Mouse (Mus musculus) intestine, embryonic 16.5 days (tissue): ENCODE data around the gene Camk1. TPM values are rescaled to one million over a fixed set of nuclear protein-coding genes. Genes with fewer than 3 reads are reported as not detected.

Source experiments
- ATAC-seq: fragments of 200-750 bp; cut with Nextera tagmentation; 2 replicates; pipeline ENCODE4 v1.8.0; 2017; ENCODE audit warnings: moderate TSS enrichment, moderate library complexity
- H3K27ac ChIP-seq: fragments of 300-500 bp; sonication (generic); 2 replicates; pipeline ENCODE4 v1.5.1; 2014; ENCODE audit warnings: mild to moderate bottlenecking, low read length
- H3K27me3 ChIP-seq: fragments of 300-500 bp; sonication (generic); replicated peaks from 2 replicates; pipeline ENCODE4 v1.6.1; 2014; ENCODE audit warnings: low read length, control low read depth, mixed read lengths; ENCODE audit not compliant: control insufficient read depth, insufficient read depth
- H3K36me3 ChIP-seq: fragments of 300-500 bp; sonication (generic); 2 replicates; pipeline ENCODE4 v1.6.1; 2014; ENCODE audit warnings: low read length, control low read depth; ENCODE audit not compliant: control insufficient read depth, insufficient read depth
- H3K4me1 ChIP-seq: fragments of 300-500 bp; sonication (generic); 2 replicates; pipeline ENCODE4 v1.6.1; 2014; ENCODE audit warnings: low read length, control low read depth, mixed read lengths; ENCODE audit not compliant: control insufficient read depth, insufficient read depth
- H3K4me2 ChIP-seq: fragments of 300-500 bp; sonication (generic); 2 replicates; pipeline ENCODE4 v1.6.1; 2014; ENCODE audit warnings: low read depth, low read length, control low read depth
- H3K4me3 ChIP-seq: fragments of 300-500 bp; sonication (generic); 2 replicates; pipeline ENCODE4 v1.5.1; 2014; ENCODE audit warnings: mild to moderate bottlenecking, low read length
- H3K9ac ChIP-seq: fragments of 300-500 bp; sonication (generic); 2 replicates; pipeline ENCODE4 v1.6.1; 2014; ENCODE audit warnings: low read depth, low read length
- H3K9me3 ChIP-seq: fragments of 300-500 bp; sonication (generic); 2 replicates; pipeline ENCODE4 v1.6.1; 2016; ENCODE audit warnings: low read length, control low read depth; ENCODE audit not compliant: control insufficient read depth
- WGBS: fragments of 180-500 bp; shearing (Covaris S2); extraction: QIAGEN DNeasy Blood & Tissue Kit; methylation state at CpG from one replicate; pipeline ENCODE4 v1.1.7; 2014; 5-methylcytosine and 5-hydroxymethylcytosine counted together
- polyA plus RNA-seq: library from polyadenylated mRNA; unstranded; fragments of >200 nt; fragmentation: Nextera tagmentation; extraction: Ambion mirVana; gene quantifications from 2 replicates; pipeline ENCODE4 v1.2.1, GENCODE M21; 2015

Camk1 gene
- polyA plus RNA-seq, 1 experiment from 2014 or later: 66.8 TPM

GRCm38 (mm10) chr6:113364518-113365135, 20.8 kb upstream of the Camk1 start:
- Histone ChIP-seq H3K27me3 (no peaks in the 10 kb centered on the region), H3K9ac (no peak overlapping the region), H3K9me3 (no peaks in the 10 kb centered on the region), H3K4me2 (no peak overlapping the region), H3K36me3 (peaks cover 11% of the 10 kb centered on the region), H3K4me3 (no peak overlapping the region), H3K4me1 (no peaks in the 10 kb centered on the region), H3K27ac (no peak overlapping the region)
- 63% methylated on average over 8 of the region's 8 CpGs for WGBS
- ATAC-seq: no peak

DNA sequence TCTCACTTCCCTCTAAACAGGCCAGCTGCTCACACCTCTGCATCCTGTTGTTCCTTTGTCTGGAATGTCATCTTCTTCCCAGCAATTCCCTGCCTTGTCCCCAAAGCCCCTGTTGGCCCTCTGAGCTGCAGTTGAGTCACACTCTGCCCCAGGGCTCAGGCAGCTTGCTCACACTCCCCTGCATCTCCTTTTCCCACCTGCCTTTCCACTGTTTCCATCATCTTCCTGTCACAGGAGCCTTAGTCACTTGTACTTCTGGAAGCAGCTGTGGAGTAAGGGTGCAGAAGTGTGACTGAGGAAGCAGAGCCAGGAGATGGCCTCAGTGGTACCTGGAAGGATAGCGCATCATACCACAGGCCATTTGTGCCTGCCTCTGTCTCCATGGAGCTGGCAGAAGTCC, 18.5 kb upstream of the Camk1 start:
- Histone ChIP-seq H3K27ac (no peak overlapping the region), H3K36me3 (peaks cover 7% of the 10 kb centered on the region; the same call in 1 of the 2 replicates), H3K4me3 (no peak overlapping the region), H3K9me3 (no peaks in the 10 kb centered on the region), H3K9ac (no peak overlapping the region), H3K4me2 (no peak overlapping the region), H3K4me1 (no peaks in the 10 kb centered on the region), H3K27me3 (no peaks in the 10 kb centered on the region)
- no peak for ATAC-seq
- 93% methylated on average over 1 of the region's 1 CpGs for WGBS

DNA sequence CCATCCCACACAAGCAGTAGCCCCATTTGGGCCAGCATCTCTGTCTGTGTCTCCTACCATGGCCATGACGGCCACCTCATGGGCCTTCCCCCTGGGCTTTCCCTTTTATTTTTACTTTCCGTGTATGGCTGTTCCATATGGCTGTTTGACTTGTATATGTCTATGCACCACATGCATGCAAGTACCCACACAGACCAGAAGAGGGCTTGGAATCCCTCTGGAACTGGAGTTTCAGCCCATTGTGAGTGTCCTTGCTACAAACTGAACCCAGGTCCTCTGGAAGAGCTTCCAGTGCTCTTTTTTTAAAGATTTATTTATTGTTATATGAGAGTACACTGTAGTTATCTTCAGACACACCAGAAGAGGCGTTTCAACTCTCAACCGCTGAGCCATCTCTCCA, 17.7 kb upstream of the Camk1 start:
- Histone ChIP-seq H3K36me3 (peaks cover 2% of the 10 kb centered on the region; the same call in 1 of the 2 replicates), H3K4me3 (no peak overlapping the region), H3K4me2 (no peak overlapping the region), H3K9me3 (no peaks in the 10 kb centered on the region), H3K4me1 (no peaks in the 10 kb centered on the region), H3K27ac (no peak overlapping the region), H3K9ac (no peak overlapping the region), H3K27me3 (no peaks in the 10 kb centered on the region)
- WGBS: 71% methylated on average over 4 of the region's 4 CpGs
- no peak for ATAC-seq

- Histone ChIP-seq H3K4me2 (no peak overlapping the region), H3K36me3 (no peaks in the 10 kb centered on the region), H3K4me1 (peaks cover 4% of the 10 kb centered on the region; the same call in 1 of the 2 replicates), H3K27ac (no peak overlapping the region), H3K9ac (no peak overlapping the region), H3K27me3 (no peaks in the 10 kb centered on the region), H3K4me3 (no peak overlapping the region), H3K9me3 (no peaks in the 10 kb centered on the region)
- WGBS: 72% methylated on average over 3 of the region's 3 CpGs
- ATAC-seq: no peak
Measured at GRCm38 (mm10) chr6:113353696-113354095, 9.9 kb upstream of the Camk1 start.

GRCm38 (mm10) chr6:113352820-113353219, 9.0 kb upstream of the Camk1 start:
- no peaks in the 10 kb centered on the region for H3K27me3 ChIP-seq
- peaks cover 4% of the 10 kb centered on the region; the same call in 1 of the 2 replicates for H3K4me1 ChIP-seq
- no peak for ATAC-seq
- WGBS: 71% methylated on average over 3 of the region's 3 CpGs
- H3K9ac ChIP-seq: no peak overlapping the region
- H3K27ac ChIP-seq: no peak overlapping the region
- no peak overlapping the region for H3K4me2 ChIP-seq
- H3K9me3 ChIP-seq: no peaks in the 10 kb centered on the region
- no peaks in the 10 kb centered on the region for H3K36me3 ChIP-seq
- H3K4me3 ChIP-seq: no peak overlapping the region

DNA sequence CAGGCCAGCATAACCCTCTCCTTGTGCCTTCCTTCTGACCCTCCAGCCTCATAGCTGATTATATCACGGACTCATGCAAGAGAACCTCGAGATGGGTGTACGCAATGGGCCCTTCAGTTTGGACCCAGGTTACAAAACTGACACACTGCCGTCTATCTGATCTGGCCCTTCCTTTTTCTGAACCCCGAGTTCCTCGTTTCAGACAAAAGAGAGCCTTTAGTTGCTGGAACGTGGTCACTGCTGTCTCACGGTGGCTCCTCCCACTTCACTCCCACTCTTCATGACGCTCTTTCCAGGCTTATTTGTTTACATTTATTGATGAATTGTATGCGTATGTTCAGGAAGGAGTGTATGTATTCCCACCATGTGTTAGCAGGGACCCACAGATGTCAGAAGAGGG, 7.9 kb upstream of the Camk1 start:
- Histone ChIP-seq H3K36me3 (no peaks in the 10 kb centered on the region), H3K4me2 (no peak overlapping the region), H3K9ac (no peak overlapping the region), H3K9me3 (no peaks in the 10 kb centered on the region), H3K27me3 (no peaks in the 10 kb centered on the region), H3K4me3 (no peak overlapping the region), H3K27ac (no peak overlapping the region), H3K4me1 (peaks cover 4% of the 10 kb centered on the region; the same call in 1 of the 2 replicates)
- ATAC-seq: no peak; the same call in 1 of the 2 replicates
- 46% methylated on average over 10 of the region's 10 CpGs for WGBS

DNA sequence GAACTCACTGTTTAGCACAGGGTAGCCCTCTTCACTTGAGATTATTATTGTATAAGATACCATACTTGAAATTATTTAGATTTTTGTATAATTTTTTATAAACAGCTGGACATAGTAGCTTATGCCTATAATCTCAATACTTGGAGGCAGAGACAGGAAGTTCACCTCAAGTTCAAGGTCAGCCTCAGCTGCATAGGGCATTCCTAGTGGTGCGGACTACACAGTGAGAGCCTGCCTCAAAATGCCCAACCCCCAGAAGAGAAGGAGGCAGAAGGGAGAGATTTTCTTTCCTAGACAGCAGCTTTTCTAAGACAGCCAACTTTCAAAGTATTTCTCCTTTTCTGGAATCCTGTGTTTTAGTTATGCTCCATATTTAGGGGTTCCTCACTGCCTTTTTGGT, 7.4 kb upstream of the Camk1 start:
- no peak overlapping the region for H3K4me2 ChIP-seq
- ATAC-seq: no peak
- WGBS: 85% methylated on average over 1 of the region's 1 CpGs

DNA sequence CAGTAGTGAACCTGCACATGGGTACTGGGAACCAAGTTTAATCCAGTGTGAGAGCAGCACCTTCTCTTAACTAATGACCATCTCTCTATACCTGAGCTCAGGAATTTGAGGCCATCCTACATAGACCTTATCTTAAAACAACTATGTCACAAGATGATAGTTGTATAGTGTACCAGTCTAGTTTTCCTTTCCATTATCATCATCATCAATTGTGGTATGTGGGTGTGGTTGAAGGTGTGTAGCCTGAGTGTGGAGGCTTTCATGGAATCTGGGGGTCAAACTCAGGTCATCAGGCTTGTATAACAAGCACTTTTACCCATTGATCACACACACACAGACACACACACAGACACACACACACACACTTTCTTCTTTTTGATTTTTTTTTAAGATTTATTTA, 6.8 kb upstream of the Camk1 start:
- Histone ChIP-seq H3K4me1 (peaks cover 4% of the 10 kb centered on the region; the same call in 1 of the 2 replicates), H3K36me3 (no peaks in the 10 kb centered on the region), H3K27me3 (no peaks in the 10 kb centered on the region), H3K4me2 (no peak overlapping the region), H3K4me3 (no peak overlapping the region), H3K9me3 (no peaks in the 10 kb centered on the region), H3K9ac (no peak overlapping the region), H3K27ac (no peak overlapping the region)
- peak; percentile 71 for ATAC-seq

More for the DNA sequence above, 7.4 kb upstream of the Camk1 start:
- Histone ChIP-seq H3K36me3 (no peaks in the 10 kb centered on the region), H3K4me1 (peaks cover 4% of the 10 kb centered on the region; the same call in 1 of the 2 replicates), H3K9me3 (no peaks in the 10 kb centered on the region), H3K27me3 (no peaks in the 10 kb centered on the region), H3K4me3 (no peak overlapping the region), H3K27ac (no peak overlapping the region), H3K9ac (no peak overlapping the region)

- Histone ChIP-seq H3K27ac (no peak overlapping the region), H3K4me3 (no peak overlapping the region), H3K4me2 (no peak overlapping the region), H3K36me3 (no peaks in the 10 kb centered on the region), H3K9me3 (no peaks in the 10 kb centered on the region), H3K27me3 (no peaks in the 10 kb centered on the region), H3K4me1 (peaks cover 20% of the 10 kb centered on the region), H3K9ac (no peak overlapping the region)
- 65% methylated on average over 4 of the region's 4 CpGs for WGBS
- no peak for ATAC-seq
Measured at GRCm38 (mm10) chr6:113346897-113347296, 3.1 kb upstream of the Camk1 start.

DNA sequence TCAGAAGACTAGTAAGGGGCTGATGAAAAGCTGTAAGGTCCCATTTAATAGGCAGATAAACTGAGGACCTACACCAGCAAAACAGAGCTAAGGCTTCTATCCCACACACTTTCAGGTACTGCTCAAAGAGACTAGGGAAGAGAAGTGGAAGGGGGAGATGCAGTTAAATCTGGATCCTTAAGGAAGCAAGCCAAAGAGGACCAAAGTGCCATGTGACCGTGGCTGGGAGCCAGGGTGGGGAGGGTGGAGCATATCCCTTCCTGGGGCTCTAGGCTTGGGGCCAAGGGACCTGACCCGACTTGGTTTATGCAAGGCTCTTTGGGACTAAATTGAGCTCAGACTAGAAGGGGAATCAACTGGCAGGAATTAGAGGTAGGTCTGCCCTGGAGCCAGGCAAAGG, 537 bp upstream of the Camk1 start:
- Histone ChIP-seq H3K4me1 (peaks cover 19% of the 10 kb centered on the region), H3K36me3 (0 out of 2 replicates have a peak, but pooled peaks cover 3% of the 10 kb centered on the region), H3K4me2 (peak overlapping the region; percentile 92), H3K9ac (peak overlapping the region; percentile 95), H3K9me3 (no peaks in the 10 kb centered on the region), H3K4me3 (peak overlapping the region; percentile 79), H3K27ac (peak overlapping the region; percentile 65; the same call in 1 of the 2 replicates), H3K27me3 (no peaks in the 10 kb centered on the region)
- peak; percentile 16; the same call in 1 of the 2 replicates for ATAC-seq
- 31% methylated on average over 2 of the region's 2 CpGs for WGBS
